Mouse (Mus musculus) hindbrain, embryonic 12.5 days (tissue): ENCODE measurements at regions not wholly inside any gene's neighbourhood (a gene's known extent, or its start where the extent isn't known, plus 50 kb on each side); places are given as distances from the start of the nearest gene placed in this dataset.
A peak's percentile ranks its signal among the peaks of the same experiment; 100 is the strongest.

Experiments used
- ATAC-seq: fragments of 200-750 bp; cut with Nextera tagmentation; 2 replicates; pipeline ENCODE4 v1.8.0; 2017; ENCODE audit warnings: moderate TSS enrichment; ENCODE audit not compliant: low FRiP score
- H3K27ac ChIP-seq: fragments of 300-500 bp; sonication (generic); 2 replicates; pipeline ENCODE4 v1.5.1; 2016; ENCODE audit warnings: mild to moderate bottlenecking
- H3K27me3 ChIP-seq: fragments of 300-500 bp; sonication (generic); 2 replicates; pipeline ENCODE4 v1.6.1; 2016; ENCODE audit warnings: mild to moderate bottlenecking
- H3K36me3 ChIP-seq: fragments of 300-500 bp; sonication (generic); 2 replicates; pipeline ENCODE4 v1.6.1; 2016; ENCODE audit warnings: mild to moderate bottlenecking
- H3K4me1 ChIP-seq: fragments of 300-500 bp; sonication (generic); 2 replicates; pipeline ENCODE4 v1.6.1; 2016
- H3K4me2 ChIP-seq: fragments of 300-500 bp; sonication (generic); replicated peaks from 2 replicates; pipeline ENCODE4 v1.6.1; 2016; ENCODE audit warnings: mild to moderate bottlenecking
- H3K4me3 ChIP-seq: fragments of 300-500 bp; sonication (generic); 2 replicates; pipeline ENCODE4 v1.5.1; 2016; ENCODE audit warnings: mild to moderate bottlenecking
- H3K9ac ChIP-seq: fragments of 300-500 bp; sonication (generic); 2 replicates; pipeline ENCODE4 v1.6.1; 2016; ENCODE audit warnings: mild to moderate bottlenecking, moderate library complexity
- H3K9me3 ChIP-seq: fragments of 300-500 bp; sonication (generic); replicated peaks from 2 replicates; pipeline ENCODE4 v1.6.1; 2016; ENCODE audit warnings: mild to moderate bottlenecking
- WGBS: fragments of 180-500 bp; shearing (Covaris S2); methylation state at CpG from one replicate; pipeline ENCODE4 v1.1.7; 2016; 5-methylcytosine and 5-hydroxymethylcytosine counted together

DNA sequence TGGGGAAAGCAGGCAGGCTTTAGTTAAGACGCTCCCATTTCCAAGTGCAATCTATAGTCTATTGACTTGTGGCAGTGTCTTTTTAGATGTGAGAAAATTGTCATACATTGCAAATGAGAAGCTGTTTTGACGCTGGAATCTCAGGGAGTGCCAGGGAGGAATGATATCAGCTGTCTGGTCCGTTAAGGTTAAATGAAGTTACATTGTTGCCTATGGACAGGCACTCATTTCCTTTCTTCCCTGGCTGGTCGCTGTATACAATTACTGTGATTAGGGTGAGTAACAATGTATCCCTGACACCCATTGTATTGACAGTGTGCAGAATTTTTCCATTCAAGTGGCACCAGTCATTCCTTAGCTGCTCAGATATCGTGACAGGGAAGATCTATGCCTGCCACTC lies 168.3 kb downstream of the Gpat3 start:
- no peaks in the 10 kb centered on the region for H3K36me3 ChIP-seq

DNA sequence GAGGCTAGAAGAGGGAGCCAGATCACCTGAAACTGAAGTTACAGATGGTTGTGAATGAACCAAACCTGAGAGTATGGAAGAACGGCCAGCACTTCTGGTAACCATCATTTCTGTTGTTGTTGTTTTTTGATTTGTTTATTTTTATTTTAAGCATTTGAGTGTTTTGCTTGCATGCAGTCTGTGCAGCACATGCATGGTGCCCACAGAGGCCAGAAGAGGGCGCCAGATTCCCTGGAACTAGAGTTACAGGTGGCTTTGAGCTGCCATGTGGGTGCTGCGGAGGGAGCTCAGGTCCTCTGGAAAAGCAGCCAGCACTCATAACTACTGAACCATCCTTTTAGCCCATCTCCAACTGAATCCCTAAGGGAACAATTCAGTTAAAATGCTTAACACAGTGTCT lies 159.7 kb downstream of the Gpat3 start:
- Histone ChIP-seq H3K27me3 (no peaks in the 10 kb centered on the region), H3K9ac (no peak overlapping the region), H3K4me2 (no peak overlapping the region), H3K27ac (no peak overlapping the region), H3K4me3 (no peak overlapping the region), H3K9me3 (no peaks in the 10 kb centered on the region), H3K36me3 (no peaks in the 10 kb centered on the region), H3K4me1 (no peaks in the 10 kb centered on the region)
- WGBS = 76% methylated on average over 3 of the region's 3 CpGs
- no peak for ATAC-seq

More for the DNA sequence above, 168.3 kb downstream of the Gpat3 start:
- Histone ChIP-seq H3K9ac (no peak overlapping the region), H3K4me3 (no peak overlapping the region), H3K27ac (no peak overlapping the region), H3K9me3 (no peaks in the 10 kb centered on the region), H3K4me2 (no peak overlapping the region), H3K27me3 (peaks cover 6% of the 10 kb centered on the region; the same call in 1 of the 2 replicates), H3K4me1 (no peaks in the 10 kb centered on the region)
- 65% methylated on average over 5 of the region's 5 CpGs for WGBS
- no peak for ATAC-seq

DNA sequence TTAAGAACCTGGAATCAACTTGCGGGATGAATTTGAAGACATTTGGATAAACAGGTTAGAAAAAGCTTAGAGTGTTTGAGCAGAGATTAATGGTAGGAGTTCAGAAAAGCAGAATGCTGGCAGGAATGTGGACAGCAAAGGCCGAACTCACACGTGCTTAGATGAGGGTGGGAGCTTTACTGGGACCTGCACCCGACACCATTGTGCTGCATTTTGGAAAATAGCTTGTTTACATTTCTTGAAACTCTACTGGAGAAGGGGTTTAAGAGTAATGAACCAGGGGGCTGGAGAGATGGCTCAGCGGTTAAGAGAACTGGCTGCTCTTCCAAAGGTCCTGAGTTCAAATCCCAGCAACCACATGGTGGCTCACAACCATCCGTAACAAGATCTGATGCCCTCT lies 154.9 kb downstream of the Gpat3 start:
- no peak for ATAC-seq

DNA sequence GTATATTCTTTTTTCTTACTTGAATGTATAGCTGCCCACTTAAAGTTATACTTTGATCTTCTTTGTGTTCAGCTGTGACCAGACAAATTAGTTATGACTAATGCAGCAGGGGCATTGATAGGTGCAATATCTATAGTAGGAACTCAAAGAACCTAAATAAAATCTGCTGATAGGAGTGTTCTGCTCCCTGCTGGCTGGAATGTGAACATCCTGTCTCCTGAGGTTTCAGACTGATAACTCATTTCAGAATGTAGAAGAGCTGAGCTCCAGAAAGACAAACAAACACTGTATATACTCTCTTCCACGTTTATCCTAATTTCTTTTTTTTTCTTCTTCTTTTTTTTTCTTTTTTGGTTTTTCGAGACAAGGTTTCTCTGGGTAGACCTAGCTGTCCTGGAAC lies 146.9 kb downstream of the Gpat3 start:
- WGBS = 80% methylated on average over 2 of the region's 2 CpGs

More for the DNA sequence above, 154.9 kb downstream of the Gpat3 start:
- Histone ChIP-seq H3K9me3 (no peaks in the 10 kb centered on the region), H3K4me1 (no peaks in the 10 kb centered on the region), H3K4me2 (no peak overlapping the region), H3K9ac (no peak overlapping the region), H3K27me3 (no peaks in the 10 kb centered on the region), H3K36me3 (no peaks in the 10 kb centered on the region), H3K27ac (no peak overlapping the region), H3K4me3 (no peak overlapping the region)
- WGBS = 89% methylated on average over 6 of the region's 6 CpGs

DNA sequence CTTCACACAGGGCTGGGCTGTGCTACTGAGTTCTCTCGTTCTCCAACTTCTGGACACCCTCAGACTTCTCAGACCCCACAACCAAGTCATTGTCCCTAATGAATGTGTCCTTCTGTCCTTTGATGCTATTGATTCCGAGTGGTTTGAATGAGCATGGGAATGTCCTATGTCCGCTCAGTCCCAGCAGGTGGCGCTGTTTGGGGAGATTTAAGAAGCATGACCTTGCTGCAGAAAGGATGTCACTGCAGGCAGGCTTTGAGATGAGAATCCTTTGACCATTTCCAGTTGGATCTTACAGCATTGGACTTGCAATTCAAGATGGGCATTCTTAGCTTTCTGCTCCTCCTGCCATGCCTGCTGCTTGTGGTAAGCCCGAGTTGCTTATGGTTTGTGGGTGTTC lies 146.1 kb downstream of the Gpat3 start:
- WGBS = 22% methylated on average over 5 of the region's 5 CpGs
- Histone ChIP-seq H3K4me1 (no peaks in the 10 kb centered on the region), H3K36me3 (no peaks in the 10 kb centered on the region), H3K4me3 (no peak overlapping the region), H3K9me3 (no peaks in the 10 kb centered on the region), H3K27ac (no peak overlapping the region), H3K4me2 (no peak overlapping the region), H3K27me3 (no peaks in the 10 kb centered on the region), H3K9ac (no peak overlapping the region)
- ATAC-seq = no peak

More for the DNA sequence above, 146.9 kb downstream of the Gpat3 start:
- no peaks in the 10 kb centered on the region for H3K27me3 ChIP-seq
- no peak for ATAC-seq
- H3K9ac ChIP-seq = no peak overlapping the region
- no peaks in the 10 kb centered on the region for H3K36me3 ChIP-seq
- no peaks in the 10 kb centered on the region for H3K9me3 ChIP-seq
- no peak overlapping the region for H3K4me2 ChIP-seq
- no peaks in the 10 kb centered on the region for H3K4me1 ChIP-seq
- no peak overlapping the region for H3K4me3 ChIP-seq
- no peak overlapping the region for H3K27ac ChIP-seq

DNA sequence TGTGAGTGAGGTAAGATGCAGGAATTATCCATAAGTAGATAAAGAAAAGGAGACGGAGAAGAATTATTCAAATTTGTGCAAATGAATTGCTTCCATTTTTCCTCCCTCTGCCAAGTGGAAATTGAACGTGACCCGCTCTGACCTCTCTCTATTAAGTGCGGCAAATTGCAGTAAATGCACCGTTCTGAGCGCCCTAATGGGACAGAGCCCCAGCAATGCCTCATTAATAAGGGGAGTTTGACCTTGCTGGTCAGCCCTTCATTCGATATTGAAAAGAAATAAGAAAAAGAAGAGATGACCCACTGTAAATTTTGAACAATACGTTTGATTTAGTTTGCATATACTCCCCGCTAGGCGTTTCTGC lies 137.0 kb downstream of the Gpat3 start:
- no peak overlapping the region for H3K9ac ChIP-seq
- peak; percentile 46; the same call in 1 of the 2 replicates for ATAC-seq
- H3K4me3 ChIP-seq = no peak overlapping the region
- H3K9me3 ChIP-seq = no peaks in the 10 kb centered on the region
- 41% methylated on average over 10 of the region's 10 CpGs for WGBS
- peaks cover 3% of the 10 kb centered on the region; the same call in 1 of the 2 replicates for H3K4me1 ChIP-seq
- no peaks in the 10 kb centered on the region for H3K27me3 ChIP-seq
- H3K4me2 ChIP-seq = no peak overlapping the region
- H3K27ac ChIP-seq = no peak overlapping the region
- no peaks in the 10 kb centered on the region for H3K36me3 ChIP-seq

DNA sequence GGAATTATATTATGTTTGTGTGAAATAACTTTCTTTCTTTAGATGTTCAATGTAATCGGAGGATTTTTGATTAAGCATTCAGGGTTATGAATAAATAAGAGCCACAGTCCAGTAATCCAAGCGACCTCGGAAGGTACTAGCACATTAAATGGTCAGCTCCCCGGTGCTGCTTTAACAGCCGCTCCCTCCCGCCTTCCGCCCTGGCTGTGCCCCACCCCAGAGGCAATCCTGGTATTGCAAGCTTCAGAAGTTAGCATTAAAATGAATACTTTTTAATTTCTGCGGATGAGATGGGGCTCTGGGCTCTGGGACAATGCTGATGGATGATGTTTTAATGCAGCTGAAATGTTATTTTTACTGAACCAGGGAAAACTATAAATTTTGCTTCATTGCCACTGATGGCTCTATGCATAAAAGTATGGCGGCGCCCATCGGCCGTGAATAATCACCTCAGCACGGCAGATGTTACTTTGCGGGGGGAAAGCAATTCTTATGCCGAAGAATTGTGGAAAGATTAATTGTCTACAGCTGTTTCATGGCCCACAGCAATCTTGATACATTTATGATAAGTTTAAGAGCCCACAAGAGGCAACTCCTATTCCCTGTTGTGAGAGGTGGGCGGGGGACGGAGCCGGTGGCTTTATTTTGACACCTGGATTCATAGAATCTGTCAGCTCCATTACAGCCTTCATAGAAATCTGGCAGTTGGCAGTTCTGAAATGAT lies 136.5 kb downstream of the Gpat3 start:
- Histone ChIP-seq H3K27me3 (no peaks in the 10 kb centered on the region), H3K4me1 (peaks cover 3% of the 10 kb centered on the region; the same call in 1 of the 2 replicates), H3K4me2 (0 out of 2 replicates have a peak overlapping the region, but pooled peaks have one; percentile 8), H3K27ac (0 out of 2 replicates have a peak overlapping the region, but pooled peaks have one; percentile 2), H3K4me3 (no peak overlapping the region), H3K9me3 (no peaks in the 10 kb centered on the region), H3K9ac (no peak overlapping the region), H3K36me3 (no peaks in the 10 kb centered on the region)
- peak; percentile 64 for ATAC-seq
- WGBS = 56% methylated on average over 18 of the region's 18 CpGs

DNA sequence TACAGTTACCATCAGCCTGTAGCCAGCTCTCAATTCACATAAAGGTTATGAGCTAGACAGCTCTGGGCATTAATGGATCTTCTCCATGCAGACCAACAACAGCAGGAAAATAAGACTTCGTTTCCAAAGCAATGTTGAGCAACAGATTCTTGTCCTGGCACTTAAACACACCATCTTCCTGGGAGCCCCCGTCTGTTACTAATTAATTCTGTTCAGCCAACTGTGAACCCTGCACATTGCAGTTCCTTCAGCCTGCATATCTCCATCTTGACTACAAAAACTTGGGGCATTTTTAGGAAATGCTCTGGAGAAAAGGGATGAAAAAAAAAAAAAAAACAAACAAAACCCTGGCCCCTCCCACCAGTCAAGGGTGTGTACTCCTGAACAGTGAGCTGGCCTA lies 131.2 kb downstream of the Gpat3 start:
- H3K36me3 ChIP-seq = no peaks in the 10 kb centered on the region
- no peak for ATAC-seq
- no peak overlapping the region for H3K9ac ChIP-seq
- H3K27me3 ChIP-seq = no peaks in the 10 kb centered on the region
- H3K27ac ChIP-seq = no peak overlapping the region
- no peak overlapping the region for H3K4me2 ChIP-seq
- WGBS = 43% methylated on average over 2 of the region's 2 CpGs
- no peaks in the 10 kb centered on the region for H3K4me1 ChIP-seq
- no peak overlapping the region for H3K4me3 ChIP-seq
- no peaks in the 10 kb centered on the region for H3K9me3 ChIP-seq

DNA sequence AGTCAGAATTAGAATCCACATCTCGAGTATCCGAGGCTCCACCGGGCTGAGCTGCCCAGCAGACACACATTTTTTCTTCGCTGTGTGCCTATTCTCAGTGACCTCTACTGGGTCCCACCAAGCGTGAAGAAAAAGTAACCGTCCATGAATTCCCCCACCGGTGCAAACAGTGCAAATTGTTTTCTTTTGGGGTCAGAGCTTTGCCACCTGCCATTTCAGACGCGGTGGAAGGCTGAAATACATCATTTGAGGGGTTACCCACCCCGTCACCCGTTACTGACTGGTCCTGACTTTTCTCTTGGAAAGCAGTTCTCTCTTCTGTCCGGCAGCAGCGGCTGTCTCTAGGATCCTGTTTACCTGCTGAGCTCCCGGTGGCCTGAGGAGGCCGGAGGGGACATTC lies 105.7 kb downstream of the Gpat3 start:
- no peak for ATAC-seq
- H3K36me3 ChIP-seq = no peaks in the 10 kb centered on the region
- no peak overlapping the region for H3K4me3 ChIP-seq
- WGBS = 42% methylated on average over 15 of the region's 15 CpGs
- no peaks in the 10 kb centered on the region; the same call in 1 of the 2 replicates for H3K4me1 ChIP-seq
- H3K27ac ChIP-seq = no peak overlapping the region
- H3K27me3 ChIP-seq = no peaks in the 10 kb centered on the region; the same call in 1 of the 2 replicates
- H3K9ac ChIP-seq = no peak overlapping the region
- no peak overlapping the region for H3K4me2 ChIP-seq
- H3K9me3 ChIP-seq = no peaks in the 10 kb centered on the region
